Mouse (Mus musculus) layer of hippocampus, adult 2 months (tissue): ENCODE measurements at regions not wholly inside any gene's neighbourhood (a gene's known extent, or its start where the extent isn't known, plus 50 kb on each side); places are given as distances from the start of the nearest gene placed in this dataset.

Experiments
- DNase-seq, 2 experiments: peaks; one replicate each; pipeline ENCODE4 v3.0.0; 2022; ENCODE audit warnings: low spot score in 2 of 2
- H3K27ac ChIP-seq: fragments of 200-600 bp; 2 replicates; pipeline ENCODE4 v1.8.1; 2022
- H3K4me3 ChIP-seq: fragments of 200-600 bp; 2 replicates; pipeline ENCODE4 v1.8.1; 2022; ENCODE audit warnings: mild to moderate bottlenecking
- CTCF ChIP-seq: fragments of 200-600 bp; conservative IDR thresholded peaks from 2 replicates; pipeline ENCODE4 v1.8.1; 2022; ENCODE audit warnings: antibody characterized with exemption, mild to moderate bottlenecking, moderate library complexity

GRCm38 (mm10) chr2:95232135-95232772 is 794.3 kb upstream of the Api5 start:
- peak; percentile 50 to 64 for DNase-seq
- TF ChIP-seq CTCF, result peak; percentile 94
- Histone ChIP-seq H3K27ac (no peak overlapping the region), H3K4me3 (peak overlapping the region; percentile 47)

- H3K4me3 ChIP-seq, result no peak overlapping the region; the same call in 1 of the 2 replicates
- no peak for DNase-seq
- no peak for TF ChIP-seq CTCF
- H3K27ac ChIP-seq, result no peak overlapping the region
These were observed 793.8 kb upstream of the Api5 start for GRCm38 (mm10) chr2:95231739-95232134.

- DNase-seq, result no peak
- TF ChIP-seq CTCF, result no peak
These were observed 791.5 kb upstream of the Api5 start for GRCm38 (mm10) chr2:95229386-95229785.

GRCm38 (mm10) chr2:95210216-95210941 is 772.4 kb upstream of the Api5 start:
- TF ChIP-seq CTCF, result no peak
- Histone ChIP-seq H3K4me3 (no peak overlapping the region), H3K27ac (no peak overlapping the region)
- DNase-seq, result no peak

More at GRCm38 (mm10) chr2:95229386-95229785, 791.5 kb upstream of the Api5 start:
- Histone ChIP-seq H3K27ac (no peak overlapping the region), H3K4me3 (no peak overlapping the region)
